Mouse (Mus musculus) liver, embryonic 15.5 days (tissue): ENCODE measurements at regions not wholly inside any gene's neighbourhood (a gene's known extent, or its start where the extent isn't known, plus 50 kb on each side); places are given as distances from the start of the nearest gene placed in this dataset.

Experiments used
- ATAC-seq: fragments of 200-750 bp; cut with Nextera tagmentation; 2 replicates; pipeline ENCODE4 v1.8.0; 2017; ENCODE audit warnings: moderate number of reproducible peaks, mild to moderate bottlenecking, moderate library complexity; ENCODE audit not compliant: insufficient read depth
- H3K27ac ChIP-seq: fragments of 300-500 bp; sonication (generic); replicated peaks from 2 replicates; pipeline ENCODE4 v1.5.1; 2015; ENCODE audit warnings: mild to moderate bottlenecking, inconsistent platforms
- H3K27me3 ChIP-seq: fragments of 300-500 bp; sonication (generic); 2 replicates; pipeline ENCODE4 v1.6.1; 2015; ENCODE audit warnings: mild to moderate bottlenecking, inconsistent platforms
- H3K36me3 ChIP-seq: fragments of 300-500 bp; sonication (generic); replicated peaks from 2 replicates; pipeline ENCODE4 v1.6.1; 2015; ENCODE audit warnings: moderate library complexity, mild to moderate bottlenecking, inconsistent platforms
- H3K4me1 ChIP-seq: fragments of 300-500 bp; sonication (generic); replicated peaks from 2 replicates; pipeline ENCODE4 v1.6.1; 2015; ENCODE audit warnings: inconsistent platforms
- H3K4me2 ChIP-seq: fragments of 300-500 bp; sonication (generic); 2 replicates; pipeline ENCODE4 v1.6.1; 2015; ENCODE audit warnings: moderate library complexity, mild to moderate bottlenecking, inconsistent platforms
- H3K4me3 ChIP-seq: fragments of 300-500 bp; sonication (generic); replicated peaks from 2 replicates; pipeline ENCODE4 v1.5.1; 2015; ENCODE audit warnings: mild to moderate bottlenecking, inconsistent platforms
- H3K9ac ChIP-seq: fragments of 300-500 bp; sonication (generic); 2 replicates; pipeline ENCODE4 v1.6.1; 2015; ENCODE audit warnings: moderate library complexity, mild to moderate bottlenecking, inconsistent platforms
- H3K9me3 ChIP-seq: fragments of 300-500 bp; sonication (generic); replicated peaks from 2 replicates; pipeline ENCODE4 v1.6.1; 2016; ENCODE audit warnings: inconsistent platforms
- WGBS: fragments of 180-500 bp; shearing (Covaris S2); methylation state at CpG from one replicate; pipeline ENCODE4 v1.1.7; 2015; ENCODE audit warnings: mixed read lengths; ENCODE audit not compliant: insufficient replicate concordance; 5-methylcytosine and 5-hydroxymethylcytosine counted together

DNA sequence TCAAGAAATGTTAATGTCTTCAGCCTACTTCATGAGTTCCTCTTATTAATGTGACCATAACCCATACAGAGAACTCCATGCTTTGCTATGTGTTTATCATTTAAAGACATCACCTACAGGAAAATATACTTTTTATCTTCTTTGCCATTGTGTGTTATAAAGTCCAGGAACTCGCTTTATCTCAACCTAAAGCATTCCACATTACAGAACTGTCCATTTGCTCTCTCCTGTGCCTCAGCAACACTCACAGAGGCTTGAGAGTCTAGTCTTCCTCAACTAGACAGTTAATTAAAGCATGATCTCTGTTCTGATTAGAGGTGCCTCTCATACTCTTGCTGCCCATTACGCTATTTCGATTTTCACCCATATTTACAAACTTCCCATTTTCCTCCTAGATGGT is 288.4 kb downstream of the Lipi start:
- 60% methylated on average over 3 of the region's 3 CpGs for WGBS
- no peak for ATAC-seq

DNA sequence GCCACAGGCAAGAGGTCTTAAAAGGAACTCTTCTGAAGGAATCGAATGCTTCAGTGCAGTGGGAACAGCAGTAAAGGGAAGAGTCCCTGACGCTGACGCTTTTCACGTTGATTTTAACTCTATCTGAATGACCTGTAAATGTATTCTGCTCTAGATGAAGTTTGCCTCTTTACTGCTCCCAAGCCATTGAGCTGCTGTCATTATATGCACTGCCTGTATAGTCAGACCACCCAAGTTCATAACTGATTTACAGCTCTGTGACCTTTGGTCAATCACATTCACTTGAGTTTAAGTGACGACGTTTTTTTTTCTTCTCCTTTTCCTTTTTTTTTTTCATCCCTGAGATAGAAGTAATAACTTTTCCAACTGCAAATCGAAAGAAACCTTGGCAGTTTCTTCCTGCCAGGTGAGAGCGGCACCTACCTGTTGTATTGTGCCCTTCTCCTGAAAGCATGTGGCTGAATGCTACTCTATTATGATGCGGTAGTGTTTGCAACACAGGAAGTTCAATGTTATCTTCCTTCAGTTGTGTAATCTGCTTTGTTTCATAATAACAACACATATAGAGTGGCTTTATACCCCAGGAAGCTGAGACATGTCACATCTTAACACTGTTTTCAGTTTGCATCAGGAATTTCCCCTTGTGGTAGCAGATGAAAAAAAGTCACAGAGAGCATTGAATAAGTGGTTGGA is 293.0 kb downstream of the Lipi start:
- Histone ChIP-seq H3K4me3 (no peak overlapping the region), H3K9me3 (no peaks in the 10 kb centered on the region), H3K9ac (no peak overlapping the region), H3K4me2 (no peak overlapping the region), H3K27me3 (no peaks in the 10 kb centered on the region), H3K4me1 (no peaks in the 10 kb centered on the region), H3K36me3 (no peaks in the 10 kb centered on the region), H3K27ac (no peak overlapping the region)
- no peak for ATAC-seq
- WGBS: 70% methylated on average over 9 of the region's 9 CpGs

More for the DNA sequence above, 288.4 kb downstream of the Lipi start:
- Histone ChIP-seq H3K36me3 (no peaks in the 10 kb centered on the region), H3K4me2 (no peak overlapping the region), H3K27me3 (no peaks in the 10 kb centered on the region), H3K9ac (no peak overlapping the region), H3K4me3 (no peak overlapping the region), H3K27ac (no peak overlapping the region), H3K4me1 (no peaks in the 10 kb centered on the region), H3K9me3 (no peaks in the 10 kb centered on the region)

- no peaks in the 10 kb centered on the region for H3K9me3 ChIP-seq
- WGBS: 34% methylated on average over 4 of the region's 4 CpGs
- no peak overlapping the region for H3K9ac ChIP-seq
- no peaks in the 10 kb centered on the region for H3K36me3 ChIP-seq
- no peaks in the 10 kb centered on the region for H3K4me1 ChIP-seq
- no peak for ATAC-seq
- H3K4me2 ChIP-seq: no peak overlapping the region
- no peak overlapping the region for H3K27ac ChIP-seq
- H3K27me3 ChIP-seq: no peaks in the 10 kb centered on the region
- no peak overlapping the region for H3K4me3 ChIP-seq
Measured at GRCm38 (mm10) chr16:75291194-75291593, 294.7 kb downstream of the Lipi start.

- no peak for ATAC-seq
- no peak overlapping the region for H3K27ac ChIP-seq
- no peaks in the 10 kb centered on the region for H3K27me3 ChIP-seq
- WGBS: 64% methylated on average over 1 of the region's 1 CpGs
- no peak overlapping the region for H3K9ac ChIP-seq
- H3K4me1 ChIP-seq: no peaks in the 10 kb centered on the region
- no peaks in the 10 kb centered on the region for H3K36me3 ChIP-seq
- no peak overlapping the region for H3K4me3 ChIP-seq
- H3K4me2 ChIP-seq: no peak overlapping the region
- no peaks in the 10 kb centered on the region for H3K9me3 ChIP-seq
Measured at GRCm38 (mm10) chr16:75287150-75287549, 298.7 kb downstream of the Lipi start.

DNA sequence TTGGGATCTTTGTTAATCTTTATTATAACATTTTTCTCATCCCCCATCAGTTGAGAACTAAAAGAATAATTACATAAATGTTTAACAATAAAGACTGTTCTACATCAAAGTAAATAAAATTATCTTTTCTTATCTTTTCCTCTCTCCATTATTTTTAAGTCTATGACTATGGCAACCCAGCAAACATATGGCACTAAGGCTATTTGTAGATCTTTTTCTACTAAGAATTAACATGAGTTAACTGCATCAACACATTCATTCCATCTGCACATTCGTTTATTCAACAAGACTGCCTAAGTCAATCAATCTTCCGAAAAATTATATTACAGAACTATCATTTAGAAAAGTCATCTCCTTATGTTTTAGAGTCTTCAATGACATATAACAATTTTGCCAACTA is 300.1 kb downstream of the Lipi start:
- Histone ChIP-seq H3K36me3 (no peaks in the 10 kb centered on the region), H3K4me3 (no peak overlapping the region), H3K9ac (no peak overlapping the region), H3K27me3 (no peaks in the 10 kb centered on the region), H3K4me1 (no peaks in the 10 kb centered on the region), H3K4me2 (no peak overlapping the region), H3K27ac (no peak overlapping the region), H3K9me3 (no peaks in the 10 kb centered on the region)
- no peak for ATAC-seq
- 55% methylated on average over 2 of the region's 2 CpGs for WGBS

DNA sequence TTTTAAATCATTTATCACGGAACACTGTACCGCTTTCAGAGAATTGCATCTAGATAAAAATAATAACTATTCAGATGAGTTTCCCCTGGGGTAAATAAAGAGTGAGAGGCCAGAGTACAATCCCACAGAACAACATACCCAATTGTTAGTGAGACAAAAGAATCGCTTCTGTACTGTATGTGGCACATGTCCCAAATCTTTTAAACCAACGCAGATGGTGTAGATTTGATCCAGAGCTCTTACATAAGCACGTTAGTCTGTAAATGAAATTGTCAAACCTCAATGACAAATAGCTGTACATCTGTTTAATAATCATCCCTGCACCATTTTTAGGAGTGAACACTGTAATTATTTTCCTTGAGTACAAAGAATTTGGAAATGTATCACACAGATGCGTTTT is 322.0 kb downstream of the Lipi start:
- Histone ChIP-seq H3K4me1 (no peaks in the 10 kb centered on the region), H3K27me3 (no peaks in the 10 kb centered on the region), H3K9me3 (no peaks in the 10 kb centered on the region), H3K4me2 (no peak overlapping the region), H3K4me3 (no peak overlapping the region), H3K36me3 (no peaks in the 10 kb centered on the region), H3K27ac (no peak overlapping the region), H3K9ac (no peak overlapping the region)
- WGBS: 68% methylated on average over 6 of the region's 6 CpGs
- no peak for ATAC-seq

DNA sequence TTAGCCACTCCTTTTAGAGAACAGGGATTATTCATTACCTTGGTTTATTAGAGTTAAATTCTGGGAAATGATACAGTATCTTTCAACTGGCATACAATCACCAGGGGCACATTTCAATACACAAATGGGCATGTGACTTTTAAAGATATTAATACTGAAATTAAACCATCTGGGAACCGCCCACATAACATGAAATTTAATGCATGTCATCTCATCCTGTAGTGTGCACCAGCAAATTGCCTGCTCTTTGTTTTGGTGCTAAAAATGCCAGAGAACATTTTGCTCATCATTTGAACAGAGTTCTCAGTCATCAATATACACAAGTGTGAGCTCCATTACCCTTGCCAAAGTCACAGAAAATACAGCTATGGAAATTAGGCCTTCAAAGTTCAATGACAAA is 330.9 kb downstream of the Lipi start:
- Histone ChIP-seq H3K4me2 (no peak overlapping the region), H3K27me3 (no peaks in the 10 kb centered on the region), H3K36me3 (no peaks in the 10 kb centered on the region), H3K27ac (no peak overlapping the region), H3K4me1 (no peaks in the 10 kb centered on the region), H3K9me3 (no peaks in the 10 kb centered on the region), H3K9ac (no peak overlapping the region), H3K4me3 (no peak overlapping the region)
- WGBS: 55% methylated on average over 1 of the region's 1 CpGs
- ATAC-seq: no peak

DNA sequence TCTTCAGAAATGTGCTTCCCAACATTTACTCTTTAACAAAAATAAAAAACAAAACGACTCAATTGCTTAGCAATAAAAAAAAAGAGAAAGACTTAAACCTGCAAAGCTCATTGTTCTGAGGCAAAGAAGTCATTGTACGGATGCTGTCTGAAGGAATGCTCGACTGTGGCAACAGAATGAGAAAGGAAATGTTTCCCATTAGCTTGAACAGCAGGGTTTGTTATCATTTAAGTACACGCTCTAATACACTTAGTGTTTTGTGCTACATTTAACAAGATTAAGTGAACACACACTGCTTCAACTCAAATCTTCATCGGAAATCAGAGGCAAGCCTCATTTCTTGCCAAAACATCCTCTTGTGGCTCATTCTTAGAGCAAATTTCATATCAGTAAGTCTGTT is 336.7 kb downstream of the Lipi start:
- H3K36me3 ChIP-seq: no peaks in the 10 kb centered on the region
- no peaks in the 10 kb centered on the region for H3K9me3 ChIP-seq
- H3K4me3 ChIP-seq: no peak overlapping the region
- no peaks in the 10 kb centered on the region for H3K4me1 ChIP-seq
- H3K27me3 ChIP-seq: no peaks in the 10 kb centered on the region
- no peak overlapping the region for H3K9ac ChIP-seq
- H3K4me2 ChIP-seq: no peak overlapping the region
- 43% methylated on average over 5 of the region's 5 CpGs for WGBS
- ATAC-seq: no peak
- H3K27ac ChIP-seq: no peak overlapping the region

- Histone ChIP-seq H3K9me3 (no peaks in the 10 kb centered on the region), H3K4me3 (no peak overlapping the region), H3K9ac (no peak overlapping the region), H3K4me1 (no peaks in the 10 kb centered on the region), H3K36me3 (no peaks in the 10 kb centered on the region), H3K27me3 (no peaks in the 10 kb centered on the region), H3K27ac (no peak overlapping the region), H3K4me2 (no peak overlapping the region)
- ATAC-seq: no peak
- 40% methylated on average over 2 of the region's 2 CpGs for WGBS
Measured at GRCm38 (mm10) chr16:75240383-75240782, 345.5 kb downstream of the Lipi start.

GRCm38 (mm10) chr16:75232133-75232532 is 353.7 kb downstream of the Lipi start:
- Histone ChIP-seq H3K9me3 (no peaks in the 10 kb centered on the region), H3K4me2 (no peak overlapping the region), H3K27me3 (no peaks in the 10 kb centered on the region), H3K9ac (no peak overlapping the region), H3K36me3 (no peaks in the 10 kb centered on the region), H3K4me3 (no peak overlapping the region), H3K4me1 (no peaks in the 10 kb centered on the region), H3K27ac (no peak overlapping the region)
- WGBS: 76% methylated on average over 1 of the region's 1 CpGs
- ATAC-seq: no peak

DNA sequence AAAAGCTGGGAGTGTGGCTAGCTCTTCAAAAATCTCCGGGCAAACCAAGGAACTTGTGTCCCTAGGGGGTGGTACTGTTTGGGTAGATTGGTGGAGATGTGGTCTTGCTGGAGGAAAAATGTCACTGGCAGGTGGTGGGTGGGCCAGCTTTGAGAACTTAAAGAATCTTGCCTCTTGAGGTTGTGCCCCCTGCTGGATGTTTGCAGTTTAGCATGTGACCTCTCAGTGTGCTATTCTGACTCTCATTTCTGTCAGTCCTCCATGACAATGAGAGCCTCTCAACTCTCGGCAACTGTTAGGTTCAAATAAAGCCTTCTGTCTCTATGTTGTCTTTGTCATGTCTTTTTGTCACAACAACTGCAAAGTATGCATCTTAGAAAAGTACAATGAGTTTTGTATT is 392.5 kb downstream of the Lipi start:
- H3K27me3 ChIP-seq: no peaks in the 10 kb centered on the region
- H3K36me3 ChIP-seq: no peaks in the 10 kb centered on the region
- H3K4me1 ChIP-seq: no peaks in the 10 kb centered on the region
- H3K9ac ChIP-seq: no peak overlapping the region
- H3K4me3 ChIP-seq: no peak overlapping the region
- no peak for ATAC-seq
- WGBS: 45% methylated on average over 2 of the region's 2 CpGs
- no peak overlapping the region for H3K27ac ChIP-seq
- no peaks in the 10 kb centered on the region for H3K9me3 ChIP-seq
- no peak overlapping the region for H3K4me2 ChIP-seq

DNA sequence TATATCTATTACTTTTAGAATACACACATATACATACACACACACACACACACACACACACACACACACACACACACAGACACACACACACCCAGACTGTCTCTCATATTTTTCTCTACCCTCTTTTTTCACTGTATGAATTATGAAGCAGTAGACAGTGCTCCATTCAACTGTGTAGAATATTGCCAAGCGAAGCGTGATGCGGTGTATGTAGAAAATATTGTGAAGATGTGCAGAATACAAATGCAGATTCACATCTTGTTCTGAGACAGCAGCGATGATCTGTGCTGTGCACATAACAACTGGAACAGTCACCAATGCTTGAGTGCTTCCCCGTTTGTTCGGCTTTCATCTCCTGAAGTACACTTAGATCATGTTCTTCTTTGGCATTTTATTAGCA is 395.5 kb downstream of the Lipi start:
- Histone ChIP-seq H3K4me3 (no peak overlapping the region), H3K27me3 (no peaks in the 10 kb centered on the region), H3K27ac (no peak overlapping the region), H3K4me1 (no peaks in the 10 kb centered on the region), H3K9ac (no peak overlapping the region), H3K4me2 (no peak overlapping the region), H3K36me3 (no peaks in the 10 kb centered on the region), H3K9me3 (no peaks in the 10 kb centered on the region)
- no peak for ATAC-seq
- WGBS: 79% methylated on average over 6 of the region's 6 CpGs
